Mouse (Mus musculus): Measurements from ENCODE around the gene Olfml1. TPM values are rescaled to one million over a fixed set of nuclear protein-coding genes. Genes with fewer than 3 reads are reported as not detected.

Gene Olfml1
- polyA plus RNA-seq, 1 experiment from 2014 or later: 16.7 TPM

DNA sequence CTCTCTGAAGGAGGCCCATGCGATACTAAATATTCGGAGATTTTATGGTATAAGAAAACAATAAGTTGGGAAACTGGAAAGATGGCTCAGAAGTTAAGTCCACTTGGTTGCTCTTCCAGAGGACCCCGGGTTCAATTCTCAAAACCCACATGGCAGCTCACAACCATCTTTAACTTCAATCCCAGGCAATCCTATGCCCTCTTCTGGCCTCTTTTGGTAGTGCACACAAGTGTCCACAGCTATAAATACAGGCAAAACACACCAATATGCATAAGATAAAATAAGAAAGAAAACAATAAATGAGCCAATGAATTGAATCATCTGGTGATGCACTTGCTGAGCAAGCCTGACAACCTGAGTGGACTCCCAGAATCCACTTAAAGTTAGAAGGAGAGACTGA lies 11.3 kb upstream of the Olfml1 start:
- WGBS: 83% methylated on average over 3 of the region's 3 CpGs
- ATAC-seq (ENCODE audit: borderline replicate concordance, extremely low read depth, low FRiP score, low TSS enrichment): no peak
- H3K4me1 ChIP-seq: no peaks in the 10 kb centered on the region
- H3K27ac ChIP-seq: no peak overlapping the region
- H3K9me3 ChIP-seq: no peaks in the 10 kb centered on the region
- no peaks in the 10 kb centered on the region for H3K36me3 ChIP-seq
- H3K4me2 ChIP-seq: no peak overlapping the region
- H3K4me3 ChIP-seq: no peak overlapping the region
- no peak overlapping the region for H3K9ac ChIP-seq
- H3K27me3 ChIP-seq: no peaks in the 10 kb centered on the region

DNA sequence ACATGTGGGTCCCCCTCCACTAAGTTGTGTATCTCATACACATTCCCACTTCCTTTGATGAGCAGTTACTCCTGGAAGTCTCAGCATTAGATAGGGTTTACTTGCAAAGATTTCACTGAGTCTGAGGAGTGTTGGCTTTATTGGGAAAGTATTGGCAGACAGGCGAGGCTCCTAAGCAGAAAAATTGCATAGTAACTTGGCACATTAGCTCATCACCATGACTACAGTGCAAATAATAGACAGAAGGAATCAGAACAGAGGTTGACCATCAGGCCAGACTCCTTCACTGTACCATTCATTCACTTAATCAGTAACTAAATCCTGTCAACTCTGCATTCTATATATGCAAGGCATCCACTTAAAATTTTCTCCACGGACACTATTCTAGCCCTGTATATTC lies 6.6 kb upstream of the Olfml1 start:
- no peaks in the 10 kb centered on the region for H3K27me3 ChIP-seq
- H3K36me3 ChIP-seq: no peaks in the 10 kb centered on the region
- H3K9ac ChIP-seq: no peak overlapping the region
- 46% methylated on average over 2 of the region's 2 CpGs for WGBS
- no peak overlapping the region for H3K27ac ChIP-seq
- H3K4me1 ChIP-seq: no peaks in the 10 kb centered on the region
- no peak overlapping the region for H3K4me3 ChIP-seq
- no peak for ATAC-seq (ENCODE audit: borderline replicate concordance, extremely low read depth, low FRiP score, low TSS enrichment)
- H3K4me2 ChIP-seq: no peak overlapping the region
- H3K9me3 ChIP-seq: no peaks in the 10 kb centered on the region

DNA sequence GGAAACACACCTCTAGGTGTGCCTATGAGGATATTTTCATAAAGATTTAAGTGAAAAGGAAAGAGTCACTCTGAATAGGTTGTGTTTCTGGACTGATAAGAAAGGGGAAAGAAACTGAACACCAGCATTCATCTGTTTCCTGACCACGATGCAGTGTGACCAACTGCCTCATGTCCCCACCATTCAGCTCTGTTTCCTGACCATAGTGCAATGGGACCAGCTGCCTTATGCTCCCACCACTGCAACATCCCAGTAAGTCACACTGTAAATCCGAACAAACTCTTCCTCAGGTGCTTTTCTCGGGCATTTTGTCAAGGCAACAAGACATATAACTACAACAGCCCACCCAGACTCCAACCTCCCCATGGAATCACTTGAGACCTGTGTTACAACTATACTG lies 5.7 kb upstream of the Olfml1 start:
- 70% methylated on average over 3 of the region's 3 CpGs for WGBS
- H3K4me3 ChIP-seq: no peak overlapping the region
- H3K9ac ChIP-seq: no peak overlapping the region
- no peaks in the 10 kb centered on the region for H3K36me3 ChIP-seq
- H3K4me1 ChIP-seq: 0 out of 2 replicates have a peak, but pooled peaks cover 4% of the 10 kb centered on the region
- H3K9me3 ChIP-seq: no peaks in the 10 kb centered on the region
- ATAC-seq (ENCODE audit: borderline replicate concordance, extremely low read depth, low FRiP score, low TSS enrichment): no peak
- no peaks in the 10 kb centered on the region for H3K27me3 ChIP-seq
- H3K4me2 ChIP-seq: no peak overlapping the region
- H3K27ac ChIP-seq: no peak overlapping the region

DNA sequence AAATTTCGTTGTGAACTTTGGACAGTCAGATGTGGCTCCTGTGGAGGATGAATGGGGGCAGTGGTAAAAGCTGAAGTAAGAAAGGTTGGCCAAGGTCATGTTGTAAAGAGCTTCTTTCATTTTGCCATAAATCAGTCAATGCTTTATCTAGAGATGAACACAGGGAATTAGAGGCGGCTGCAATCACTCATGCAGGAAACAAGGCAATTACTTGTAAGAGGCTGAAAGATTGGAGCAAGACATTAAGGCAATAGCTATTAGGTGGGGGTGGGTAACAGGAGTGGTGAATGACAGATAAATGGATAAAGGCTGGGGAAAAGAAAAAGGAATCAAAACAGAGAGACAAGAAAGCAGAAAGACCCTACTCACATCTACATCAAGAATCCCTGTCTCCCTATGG lies 3.5 kb upstream of the Olfml1 start:
- no peak for ATAC-seq (ENCODE audit: borderline replicate concordance, extremely low read depth, low FRiP score, low TSS enrichment)
- Histone ChIP-seq H3K4me3 (no peak overlapping the region), H3K36me3 (no peaks in the 10 kb centered on the region), H3K4me1 (0 out of 2 replicates have a peak, but pooled peaks cover 4% of the 10 kb centered on the region), H3K4me2 (no peak overlapping the region), H3K9ac (no peak overlapping the region), H3K9me3 (no peaks in the 10 kb centered on the region), H3K27me3 (no peaks in the 10 kb centered on the region), H3K27ac (no peak overlapping the region)
- WGBS: 52% methylated on average over 2 of the region's 2 CpGs

DNA sequence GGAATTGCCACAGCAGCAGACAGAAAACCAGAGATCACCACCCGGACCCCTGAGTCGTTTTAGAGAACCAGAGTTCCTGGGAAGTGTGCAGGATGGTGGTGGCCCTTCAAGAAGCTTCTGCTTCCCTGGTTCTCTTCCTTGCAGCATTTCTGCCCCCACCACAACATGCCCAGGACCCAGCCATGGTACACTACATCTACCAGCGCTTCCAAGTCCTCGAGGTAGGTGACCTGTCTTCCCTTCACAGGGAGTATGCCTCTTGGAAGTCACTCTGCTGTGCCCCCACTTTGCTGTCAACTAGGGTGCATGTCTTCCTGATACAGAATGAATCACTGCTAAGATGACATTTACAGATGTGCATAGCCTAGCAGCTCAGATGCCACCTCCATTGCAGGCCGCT lies 428 bp downstream of the Olfml1 start:
- H3K9ac ChIP-seq: peak overlapping the region; percentile 32
- whole genome bisulfite sequencing: 42% methylated on average over 5 of the region's 5 CpGs
- ATAC-seq (ENCODE audit: borderline replicate concordance, extremely low read depth, low FRiP score, low TSS enrichment): peak; percentile 2; the same call in 1 of the 2 replicates

DNA sequence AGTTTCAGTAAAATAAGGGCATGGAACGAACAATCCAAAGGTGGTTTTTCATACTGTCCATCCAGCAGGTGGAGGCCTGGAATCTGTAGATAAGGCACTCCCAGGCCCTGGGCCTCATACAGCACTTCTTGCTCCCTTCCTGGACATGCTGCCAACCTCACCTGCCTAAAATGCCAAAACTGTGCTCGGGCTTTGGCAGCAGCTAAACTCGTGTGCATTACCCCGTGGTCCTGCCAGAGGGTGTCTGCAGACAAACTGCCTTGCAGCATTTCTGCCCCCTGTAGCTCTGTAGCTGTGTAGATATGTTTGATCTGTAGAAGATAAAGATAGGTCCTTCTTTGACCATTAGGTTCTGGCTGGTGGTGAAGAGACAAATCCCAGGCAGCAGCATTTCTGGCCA lies 1.7 kb downstream of the Olfml1 start:
- H3K9me3 ChIP-seq: no peaks in the 10 kb centered on the region
- no peaks in the 10 kb centered on the region for H3K27me3 ChIP-seq
- 46% methylated on average over 4 of the region's 4 CpGs for WGBS
- no peak overlapping the region for H3K9ac ChIP-seq
- H3K27ac ChIP-seq: no peak overlapping the region
- peaks cover 6% of the 10 kb centered on the region for H3K36me3 ChIP-seq
- no peak for ATAC-seq (ENCODE audit: borderline replicate concordance, extremely low read depth, low FRiP score, low TSS enrichment)
- 0 out of 2 replicates have a peak, but pooled peaks cover 9% of the 10 kb centered on the region for H3K4me1 ChIP-seq
- peak overlapping the region; percentile 25 for H3K4me3 ChIP-seq
- H3K4me2 ChIP-seq: peak overlapping the region; percentile 48

More for the DNA sequence above, 428 bp downstream of the Olfml1 start:
- H3K4me3 ChIP-seq: peak overlapping the region; percentile 43
- 0 out of 2 replicates have a peak, but pooled peaks cover 9% of the 10 kb centered on the region for H3K4me1 ChIP-seq
- H3K27me3 ChIP-seq: no peaks in the 10 kb centered on the region
- H3K27ac ChIP-seq: peak overlapping the region; percentile 89
- H3K9me3 ChIP-seq: no peaks in the 10 kb centered on the region
- H3K36me3 ChIP-seq: peaks cover 6% of the 10 kb centered on the region; the same call in 1 of the 2 replicates
- peak overlapping the region; percentile 49 for H3K4me2 ChIP-seq

DNA sequence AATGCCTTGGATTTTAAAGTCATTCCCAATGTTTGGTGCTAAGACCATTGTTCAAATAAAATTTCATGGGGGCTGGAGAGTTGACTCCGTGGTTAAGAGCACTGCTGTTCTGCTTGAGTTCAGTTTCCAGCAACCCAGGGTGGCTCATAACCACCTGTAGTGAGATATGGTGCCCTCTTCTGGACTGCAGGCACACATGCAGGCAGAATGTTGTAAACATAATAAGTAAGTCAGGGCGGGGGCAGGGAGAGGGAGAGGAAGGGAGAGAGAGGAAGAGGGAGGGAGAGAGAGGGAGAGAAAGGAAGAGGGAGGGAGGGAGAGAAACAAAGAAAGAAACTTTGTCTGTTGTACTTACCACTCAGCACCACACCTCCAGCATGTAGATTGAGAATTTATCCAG lies 6.6 kb downstream of the Olfml1 start:
- Histone ChIP-seq H3K4me2 (no peak overlapping the region), H3K4me1 (0 out of 2 replicates have a peak, but pooled peaks cover 4% of the 10 kb centered on the region), H3K4me3 (no peak overlapping the region), H3K9ac (no peak overlapping the region), H3K27me3 (no peaks in the 10 kb centered on the region), H3K9me3 (no peaks in the 10 kb centered on the region), H3K27ac (no peak overlapping the region), H3K36me3 (peaks cover 12% of the 10 kb centered on the region)
- ATAC-seq (ENCODE audit: borderline replicate concordance, extremely low read depth, low FRiP score, low TSS enrichment): no peak
- WGBS: 53% methylated on average over 2 of the region's 2 CpGs

DNA sequence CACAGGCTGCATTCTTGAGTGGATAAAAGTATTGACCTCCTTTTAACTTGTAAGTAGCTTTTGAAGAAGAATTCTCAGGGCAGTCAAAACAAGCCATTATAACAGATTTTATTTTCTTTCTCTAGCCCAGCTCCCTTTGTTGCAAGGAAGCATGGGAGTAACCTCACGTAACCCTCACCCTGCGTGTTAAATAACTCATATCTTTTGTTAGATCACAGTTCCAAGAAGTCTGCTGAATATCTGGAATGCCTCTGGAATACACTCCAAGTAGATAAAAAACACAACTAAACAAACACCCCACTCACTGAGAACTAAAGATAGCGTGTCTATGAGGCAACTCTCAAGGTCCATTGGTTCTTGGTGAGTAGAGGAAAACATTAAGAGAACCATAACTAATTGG lies 7.0 kb downstream of the Olfml1 start:
- Histone ChIP-seq H3K27ac (no peak overlapping the region), H3K4me2 (no peak overlapping the region), H3K9ac (no peak overlapping the region), H3K36me3 (peaks cover 12% of the 10 kb centered on the region), H3K27me3 (no peaks in the 10 kb centered on the region), H3K4me3 (no peak overlapping the region), H3K9me3 (no peaks in the 10 kb centered on the region), H3K4me1 (0 out of 2 replicates have a peak, but pooled peaks cover under 1% of the 10 kb centered on the region)
- ATAC-seq (ENCODE audit: borderline replicate concordance, extremely low read depth, low FRiP score, low TSS enrichment): no peak
- WGBS: 65% methylated on average over 3 of the region's 3 CpGs

DNA sequence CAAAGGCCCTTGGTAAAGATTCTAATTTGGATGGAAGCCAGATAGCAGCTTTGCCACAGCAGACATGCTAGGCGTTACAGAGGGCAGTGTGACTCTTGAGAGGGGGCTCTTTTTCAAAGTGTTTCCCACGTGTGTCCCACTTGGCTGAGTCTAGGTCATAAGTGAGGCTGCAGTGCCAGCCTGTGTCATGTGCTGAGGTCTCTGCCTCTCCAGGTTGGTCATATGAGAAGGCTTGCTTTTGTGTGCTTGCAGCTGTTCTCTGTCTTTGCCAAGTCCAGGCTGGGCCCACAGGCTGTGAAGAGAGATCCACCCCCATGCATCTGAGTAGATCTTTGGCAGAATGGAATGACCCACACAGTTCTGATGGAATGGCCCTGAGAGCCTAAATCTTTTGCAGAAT lies 25.4 kb downstream of the Olfml1 start:
- H3K4me1 ChIP-seq: peaks cover 13% of the 10 kb centered on the region
- no peak overlapping the region for H3K27ac ChIP-seq
- no peak overlapping the region for H3K4me2 ChIP-seq
- no peaks in the 10 kb centered on the region for H3K27me3 ChIP-seq
- H3K9me3 ChIP-seq: no peaks in the 10 kb centered on the region
- no peak overlapping the region for H3K9ac ChIP-seq
- no peak overlapping the region for H3K4me3 ChIP-seq
- H3K36me3 ChIP-seq: no peaks in the 10 kb centered on the region
- 24% methylated on average over 2 of the region's 2 CpGs for WGBS
- no peak for ATAC-seq (ENCODE audit: borderline replicate concordance, extremely low read depth, low FRiP score, low TSS enrichment)

DNA sequence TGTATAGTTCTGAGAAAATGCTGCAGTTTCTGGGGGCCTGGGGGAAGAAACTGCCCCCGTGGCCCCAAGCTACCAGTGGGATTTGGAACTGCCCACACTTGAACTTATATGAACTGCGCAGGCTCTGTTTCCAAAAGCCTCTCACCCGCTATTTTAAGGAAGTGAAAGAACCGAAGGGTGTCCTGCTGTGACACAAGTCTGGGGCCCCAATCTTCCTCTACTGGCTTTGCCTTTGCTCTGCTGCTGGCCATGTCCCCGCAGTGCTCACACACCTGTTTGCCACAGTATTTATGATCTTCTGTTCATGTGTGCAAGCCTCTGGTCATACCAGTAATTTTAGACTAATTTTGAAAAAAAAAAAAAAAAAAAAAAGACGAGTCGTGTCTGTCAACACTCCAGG lies 26.7 kb downstream of the Olfml1 start:
- Histone ChIP-seq H3K36me3 (no peaks in the 10 kb centered on the region), H3K9me3 (no peaks in the 10 kb centered on the region), H3K9ac (no peak overlapping the region), H3K27ac (0 out of 2 replicates have a peak overlapping the region, but pooled peaks have one; percentile 71), H3K4me3 (no peak overlapping the region), H3K4me2 (peak overlapping the region; percentile 92), H3K27me3 (no peaks in the 10 kb centered on the region), H3K4me1 (peaks cover 13% of the 10 kb centered on the region)
- WGBS: 34% methylated on average over 7 of the region's 7 CpGs
- no peak for ATAC-seq (ENCODE audit: borderline replicate concordance, extremely low read depth, low FRiP score, low TSS enrichment)

DNA sequence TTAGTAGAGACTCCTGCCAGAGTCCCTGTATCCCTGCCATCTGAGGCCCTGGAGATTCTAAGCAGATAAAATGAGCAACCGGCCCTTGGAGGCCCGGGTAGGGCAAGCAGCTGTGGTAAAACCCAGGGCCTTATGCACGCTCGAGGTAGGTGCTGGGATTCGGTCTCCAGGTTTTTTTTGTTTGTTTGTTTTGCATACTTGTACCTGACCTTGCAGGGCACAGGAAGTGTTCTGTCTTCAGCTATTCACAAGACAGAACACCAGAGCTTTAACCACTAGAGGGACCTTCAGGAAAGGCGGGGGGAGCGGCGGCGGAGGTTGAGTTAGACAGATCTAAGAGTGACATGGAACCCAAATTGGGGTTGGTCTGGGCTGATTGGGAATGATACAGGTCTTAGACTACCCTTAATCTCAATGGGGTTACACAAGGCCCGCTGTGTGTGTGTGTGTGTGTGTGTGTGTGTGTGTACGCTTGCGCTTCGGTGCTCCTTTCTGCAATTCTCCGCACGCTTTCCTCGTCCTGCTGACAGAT lies 27.1 kb downstream of the Olfml1 start:
- Histone ChIP-seq H3K4me1 (peaks cover 13% of the 10 kb centered on the region), H3K27ac (peak overlapping the region; percentile 71), H3K9me3 (no peaks in the 10 kb centered on the region), H3K27me3 (no peaks in the 10 kb centered on the region), H3K9ac (peak overlapping the region; percentile 37), H3K4me2 (peak overlapping the region; percentile 92), H3K4me3 (peak overlapping the region; percentile 55), H3K36me3 (no peaks in the 10 kb centered on the region)
- WGBS: under 1% methylated on average over 16 of the region's 16 CpGs
- peak; percentile 76 for ATAC-seq (ENCODE audit: borderline replicate concordance, extremely low read depth, low FRiP score, low TSS enrichment)

DNA sequence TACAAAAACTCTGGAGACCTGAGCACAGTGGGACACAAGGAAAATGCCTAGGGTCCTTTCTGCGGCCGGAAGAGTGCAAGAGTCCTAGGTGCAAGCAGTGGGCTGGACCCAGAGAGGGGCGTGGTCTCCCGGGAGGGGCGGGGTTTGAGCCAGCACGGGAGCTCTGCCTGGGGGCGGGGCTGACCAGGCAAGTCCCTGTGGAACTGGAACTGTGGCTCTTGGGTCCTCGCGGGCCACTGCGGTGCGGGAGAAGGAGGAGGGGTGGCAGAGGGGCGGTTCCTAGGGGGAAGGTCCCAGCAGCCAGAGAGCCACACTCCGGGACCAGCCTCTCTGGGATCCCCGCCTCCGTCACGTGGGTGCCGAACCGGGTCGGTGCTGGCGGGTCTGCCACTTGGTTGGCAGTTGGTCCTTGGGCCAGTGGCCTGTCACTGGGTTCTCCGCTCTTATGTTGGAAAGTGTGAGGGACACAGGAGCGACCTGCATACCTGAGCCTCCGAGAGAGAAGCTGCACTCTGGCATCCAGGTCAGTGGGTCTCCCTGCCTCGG lies 27.7 kb downstream of the Olfml1 start, which contains the start of gene Ppfibp2:
Gene Ppfibp2, plus strand, starts transcription at position 351 of the 546 bp plus-strand sequence.
- peak within 1 kb of the TSS; percentile 71 for H3K27ac ChIP-seq
- under 1% methylated on average over 20 of the region's 24 CpGs for WGBS
- no peaks in the 10 kb centered on the region for H3K27me3 ChIP-seq
- H3K4me2 ChIP-seq: peak within 1 kb of the TSS; percentile 92
- peak; percentile 99 for ATAC-seq (ENCODE audit: borderline replicate concordance, extremely low read depth, low FRiP score, low TSS enrichment)
- H3K4me1 ChIP-seq: peaks cover 13% of the 10 kb centered on the region
- H3K9me3 ChIP-seq: no peaks in the 10 kb centered on the region
- H3K36me3 ChIP-seq: no peaks in the 10 kb centered on the region
- H3K9ac ChIP-seq: peak within 1 kb of the TSS; percentile 37
- peak within 1 kb of the TSS; percentile 55 for H3K4me3 ChIP-seq

Data from lung, embryonic 15.5 days (tissue).